Mouse (Mus musculus) intestine, postnatal 0 days (tissue): ENCODE data around the gene Iqch. TPM values are rescaled to one million over a fixed set of nuclear protein-coding genes. Genes with fewer than 3 reads are reported as not detected.

Experiments used
- ATAC-seq: fragments of 200-750 bp; cut with Nextera tagmentation; 2 replicates; pipeline ENCODE4 v1.8.0; 2017; ENCODE audit warnings: mild to moderate bottlenecking, moderate TSS enrichment, moderate library complexity
- H3K27ac ChIP-seq: fragments of 300-500 bp; sonication (generic); 2 replicates; pipeline ENCODE4 v1.5.1; 2014; ENCODE audit warnings: mild to moderate bottlenecking, low read depth, low read length, moderate library complexity
- H3K27me3 ChIP-seq: fragments of 300-500 bp; sonication (generic); replicated peaks from 2 replicates; pipeline ENCODE4 v1.6.1; 2014; ENCODE audit warnings: low read length, mixed read lengths; ENCODE audit not compliant: control insufficient read depth, insufficient read depth
- H3K36me3 ChIP-seq: fragments of 300-500 bp; sonication (generic); 2 replicates; pipeline ENCODE4 v1.6.1; 2014; ENCODE audit warnings: mild to moderate bottlenecking, moderate library complexity; ENCODE audit not compliant: control insufficient read depth, insufficient read depth
- H3K4me1 ChIP-seq: fragments of 300-500 bp; sonication (generic); replicated peaks from 2 replicates; pipeline ENCODE4 v1.6.1; 2014; ENCODE audit warnings: antibody characterized with exemption, low read length, mixed read lengths; ENCODE audit not compliant: control insufficient read depth, insufficient read depth
- H3K4me2 ChIP-seq: fragments of 300-500 bp; sonication (generic); replicated peaks from 2 replicates; pipeline ENCODE4 v1.6.1; 2014; ENCODE audit warnings: low read depth, mild to moderate bottlenecking, moderate library complexity
- H3K4me3 ChIP-seq: fragments of 300-500 bp; sonication (generic); 2 replicates; pipeline ENCODE4 v1.5.1; 2014; ENCODE audit warnings: low read depth, low read length
- H3K9ac ChIP-seq: fragments of 300-500 bp; sonication (generic); 2 replicates; pipeline ENCODE4 v1.6.1; 2014; ENCODE audit warnings: mild to moderate bottlenecking, low read depth, low read length
- H3K9me3 ChIP-seq: fragments of 300-500 bp; sonication (generic); 2 replicates; pipeline ENCODE4 v1.6.1; 2016; ENCODE audit warnings: mixed run types; ENCODE audit not compliant: control insufficient read depth
- CTCF ChIP-seq: sonication (generic); IDR thresholded peaks from 2 replicates; pipeline ENCODE4 v1.5.1; 2016; ENCODE audit warnings: low read depth, mild to moderate bottlenecking, control low read depth, antibody characterized with exemption, moderate library complexity
- WGBS: fragments of 180-500 bp; shearing (Covaris S2); extraction: QIAGEN DNeasy Blood & Tissue Kit; methylation state at CpG from one replicate; pipeline ENCODE4 v1.1.7; 2014; 5-methylcytosine and 5-hydroxymethylcytosine counted together
- polyA plus RNA-seq: library from polyadenylated mRNA; unstranded; fragments of >200 nt; fragmentation: Nextera tagmentation; extraction: Ambion mirVana; gene quantifications from 2 replicates; pipeline ENCODE4 v1.2.1, GENCODE M21; 2015

Gene Iqch
- polyA plus RNA-seq, 1 experiment from 2014 or later, result not detected

DNA sequence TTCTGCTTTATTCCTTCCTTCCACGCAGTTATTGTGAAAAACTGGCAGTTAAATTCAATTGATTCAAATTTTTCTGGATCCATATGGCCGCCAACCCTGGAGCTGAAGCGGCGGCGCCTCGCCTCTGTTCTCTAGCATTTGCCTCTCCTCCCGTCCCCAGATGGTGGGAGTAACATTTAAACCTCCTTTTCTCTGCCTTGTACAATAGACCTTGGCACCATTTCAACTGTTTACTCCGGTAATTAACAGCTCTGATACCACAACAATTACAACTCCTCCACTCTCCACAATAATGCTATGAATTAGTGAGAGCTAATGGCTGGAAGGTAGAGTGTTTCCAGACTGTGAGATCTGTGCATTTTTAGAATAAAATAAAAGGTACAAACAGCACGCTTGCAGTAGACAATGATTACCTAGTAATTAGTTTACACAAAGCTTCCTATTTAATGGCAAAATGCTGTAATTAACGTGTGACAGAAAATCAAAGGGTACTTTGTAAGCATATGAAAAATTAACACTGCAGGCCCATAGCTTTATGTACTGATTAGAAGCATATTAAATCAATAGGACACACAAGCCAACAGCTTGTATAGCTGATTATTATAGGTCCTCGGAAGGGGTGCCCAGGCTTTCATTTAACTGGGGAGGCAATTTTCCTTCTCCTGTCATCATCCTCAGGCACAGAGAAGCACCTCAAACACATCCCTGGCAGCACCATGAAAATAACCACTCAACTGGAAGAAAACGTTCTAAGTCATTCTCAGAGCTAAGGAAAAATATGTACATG, 111.6 kb downstream of the Iqch start:
- no peaks in the 10 kb centered on the region for H3K36me3 ChIP-seq
- H3K4me3 ChIP-seq, result no peak overlapping the region
- 0 out of 2 replicates have a peak, but pooled peaks cover 2% of the 10 kb centered on the region for H3K27me3 ChIP-seq
- no peak for ATAC-seq
- no peaks in the 10 kb centered on the region for H3K9me3 ChIP-seq
- no peak overlapping the region for H3K9ac ChIP-seq
- H3K4me1 ChIP-seq, result no peaks in the 10 kb centered on the region
- H3K27ac ChIP-seq, result no peak overlapping the region
- 75% methylated on average over 12 of the region's 12 CpGs for WGBS
- no peak overlapping the region for H3K4me2 ChIP-seq
- no peak for TF ChIP-seq CTCF

DNA sequence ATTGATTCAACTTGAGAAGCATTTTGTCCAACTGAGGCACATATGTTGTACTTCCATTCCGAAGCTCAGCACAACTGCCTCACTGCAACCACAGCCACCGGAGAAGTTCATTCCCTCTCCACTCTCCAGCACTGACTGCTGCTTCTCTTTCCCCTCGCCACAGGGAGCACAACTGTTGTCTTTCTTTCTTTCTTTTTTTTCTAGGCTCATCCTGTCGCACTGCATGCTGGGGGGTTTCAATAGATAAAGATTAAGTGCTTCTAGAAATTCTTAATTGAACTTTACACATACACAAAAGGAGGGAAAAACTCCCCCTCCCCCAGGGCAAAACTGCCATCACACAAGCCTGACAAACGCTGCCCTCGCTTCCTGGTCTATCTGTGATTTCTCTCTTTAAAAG, 113.1 kb downstream of the Iqch start:
- Histone ChIP-seq H3K9ac (no peak overlapping the region), H3K4me3 (no peak overlapping the region), H3K4me1 (no peaks in the 10 kb centered on the region), H3K36me3 (no peaks in the 10 kb centered on the region), H3K4me2 (no peak overlapping the region), H3K9me3 (no peaks in the 10 kb centered on the region), H3K27ac (no peak overlapping the region), H3K27me3 (0 out of 2 replicates have a peak, but pooled peaks cover 2% of the 10 kb centered on the region)
- no peak for TF ChIP-seq CTCF
- 69% methylated on average over 6 of the region's 6 CpGs for WGBS
- ATAC-seq, result no peak

DNA sequence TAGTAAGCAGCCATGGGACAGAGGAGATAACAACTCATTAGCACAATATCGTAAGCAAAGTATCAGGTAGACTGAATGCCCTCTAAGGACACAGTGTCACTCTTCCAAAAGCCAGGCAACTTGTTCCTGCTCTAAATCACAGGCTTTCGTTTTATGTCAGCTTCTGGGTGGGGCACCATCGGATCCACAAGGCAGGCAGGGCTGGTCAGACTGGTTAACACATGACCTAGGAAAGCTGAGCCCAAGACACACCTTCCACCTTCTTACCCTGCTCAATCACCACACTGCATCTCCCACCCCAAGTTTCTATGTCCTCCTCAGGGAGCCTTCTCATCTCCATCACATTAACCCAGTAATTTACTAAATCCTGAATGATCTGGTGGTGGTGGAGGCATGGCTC, 136.7 kb downstream of the Iqch start:
- H3K9me3 ChIP-seq, result no peaks in the 10 kb centered on the region
- H3K9ac ChIP-seq, result no peak overlapping the region
- 28% methylated on average over 3 of the region's 3 CpGs for WGBS
- H3K36me3 ChIP-seq, result no peaks in the 10 kb centered on the region
- no peak overlapping the region for H3K27ac ChIP-seq
- no peak overlapping the region for H3K4me3 ChIP-seq
- no peaks in the 10 kb centered on the region for H3K4me1 ChIP-seq
- H3K27me3 ChIP-seq, result no peaks in the 10 kb centered on the region
- TF ChIP-seq CTCF, result no peak
- 0 out of 2 replicates have a peak, but pooled peaks have one; percentile 38 for ATAC-seq
- no peak overlapping the region for H3K4me2 ChIP-seq

DNA sequence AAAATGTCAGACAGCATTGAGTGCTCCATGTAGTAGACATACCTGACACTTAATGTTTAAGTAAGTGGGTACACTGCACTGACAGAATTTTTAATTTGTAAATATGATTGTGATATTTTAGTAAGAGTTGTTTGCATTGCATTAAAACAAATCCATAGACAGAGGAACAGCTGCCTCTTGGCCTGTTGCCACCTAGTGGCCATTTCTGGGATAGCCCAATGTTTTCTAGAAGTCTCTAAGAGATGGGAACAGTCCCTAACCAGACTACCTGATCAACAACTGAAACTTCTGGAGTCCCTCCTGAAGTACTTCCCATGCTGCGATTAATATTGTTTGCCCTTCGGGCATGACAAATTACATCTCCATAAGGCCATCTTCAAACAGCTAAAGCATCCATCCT, 140.0 kb downstream of the Iqch start:
- H3K4me3 ChIP-seq, result no peak overlapping the region

DNA sequence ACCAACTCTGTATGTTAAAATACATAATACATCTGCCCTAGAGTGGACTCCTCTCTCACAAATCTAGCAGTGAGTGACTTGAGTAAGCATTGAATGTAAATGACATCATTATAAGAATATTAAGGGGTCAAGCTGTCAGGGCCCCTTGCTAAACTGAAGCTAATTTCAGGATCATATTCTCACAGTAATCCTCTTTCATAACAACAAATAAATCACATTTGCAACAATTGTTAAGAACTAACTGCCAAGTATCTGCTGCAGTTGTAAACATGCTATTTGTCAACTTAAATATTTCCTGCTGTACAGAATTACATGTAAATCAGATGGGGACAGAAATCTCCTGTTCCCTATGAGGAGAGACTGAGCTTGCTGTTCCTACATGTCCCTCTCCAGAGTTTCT, 145.9 kb downstream of the Iqch start:
- no peak for ATAC-seq
- Histone ChIP-seq H3K4me2 (no peak overlapping the region), H3K27ac (no peak overlapping the region), H3K4me1 (no peaks in the 10 kb centered on the region), H3K9ac (no peak overlapping the region), H3K36me3 (no peaks in the 10 kb centered on the region), H3K27me3 (no peaks in the 10 kb centered on the region), H3K9me3 (no peaks in the 10 kb centered on the region), H3K4me3 (no peak overlapping the region)
- no peak for TF ChIP-seq CTCF

More for the DNA sequence above, 140.0 kb downstream of the Iqch start:
- Histone ChIP-seq H3K27me3 (no peaks in the 10 kb centered on the region), H3K9me3 (no peaks in the 10 kb centered on the region), H3K27ac (no peak overlapping the region), H3K4me1 (no peaks in the 10 kb centered on the region), H3K36me3 (no peaks in the 10 kb centered on the region), H3K9ac (no peak overlapping the region), H3K4me2 (no peak overlapping the region)
- peak; percentile 91 for TF ChIP-seq CTCF
- 61% methylated on average over 2 of the region's 2 CpGs for WGBS
- no peak for ATAC-seq

DNA sequence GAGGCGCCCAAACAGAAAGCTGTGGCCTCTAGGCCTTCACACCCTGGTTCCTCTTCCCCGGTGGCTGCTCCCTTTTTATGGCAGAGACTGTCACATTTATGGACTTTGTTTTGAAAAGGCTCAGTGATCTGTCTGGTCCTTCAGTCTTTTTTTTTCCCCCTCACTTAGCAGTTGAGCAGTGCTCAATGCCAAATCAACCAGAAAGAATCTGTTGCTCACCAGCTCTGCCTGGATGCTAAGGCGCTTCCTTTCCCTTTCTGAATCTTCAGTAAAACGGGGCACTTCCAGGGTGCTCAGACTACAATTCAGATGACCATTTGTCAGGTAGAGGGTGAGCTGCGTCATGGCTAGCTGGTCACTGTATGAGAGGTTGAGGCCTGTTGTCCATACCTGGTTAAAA, 148.0 kb downstream of the Iqch start:
- H3K27me3 ChIP-seq, result no peaks in the 10 kb centered on the region
- no peak for ATAC-seq
- no peaks in the 10 kb centered on the region for H3K4me1 ChIP-seq
- WGBS, result 76% methylated on average over 5 of the region's 5 CpGs
- no peak for TF ChIP-seq CTCF
- H3K9ac ChIP-seq, result no peak overlapping the region
- no peak overlapping the region for H3K27ac ChIP-seq
- H3K36me3 ChIP-seq, result no peaks in the 10 kb centered on the region
- no peak overlapping the region for H3K4me3 ChIP-seq
- H3K9me3 ChIP-seq, result no peaks in the 10 kb centered on the region
- H3K4me2 ChIP-seq, result no peak overlapping the region
